Mouse (Mus musculus) heart, adult 8-10 months (tissue): ENCODE results near the gene Atp7b. TPM values are rescaled to one million over a fixed set of nuclear protein-coding genes. Genes with fewer than 3 reads are reported as not detected.

Source experiments
- DNase-seq: peaks from one replicate; pipeline ENCODE4 v3.0.0; 2022; ENCODE audit warnings: low spot score
- total RNA-seq, 4 experiments: library from RNA; stranded (reverse); gene quantifications; 2 replicates each; pipeline ENCODE4 v1.2.4; 2022

Atp7b gene
- total RNA-seq, 4 experiments from 2014 or later = 0.09 to 0.13 (median 0.12) TPM

- no peak for DNase-seq
Measured at GRCm38 (mm10) chr8:22025241-22025640, 34.9 kb downstream of the Atp7b start.

DNA sequence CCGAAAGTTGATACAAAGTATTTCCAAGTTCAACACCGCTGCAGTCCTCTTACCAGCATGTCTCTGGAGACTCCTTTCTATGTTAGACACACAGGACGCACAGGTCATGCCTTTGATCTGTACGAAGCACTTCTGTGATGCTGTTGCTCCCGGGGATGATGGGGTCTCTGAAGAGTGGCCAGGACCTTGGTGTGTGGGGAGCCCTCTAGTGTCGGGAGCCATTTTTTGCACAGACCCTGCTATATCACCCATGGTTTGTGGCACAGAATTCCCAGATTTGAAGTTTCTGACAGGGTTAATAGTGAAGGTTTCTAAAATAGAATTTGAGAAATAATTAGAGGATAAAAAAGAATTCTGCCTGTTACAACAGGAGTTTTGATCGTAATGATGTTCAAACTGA, 37.9 kb downstream of the Atp7b start:
- no peak for DNase-seq

- DNase-seq = no peak
Measured at GRCm38 (mm10) chr8:22019498-22019897, 40.6 kb downstream of the Atp7b start.

GRCm38 (mm10) chr8:22017731-22018130, 42.4 kb downstream of the Atp7b start:
- no peak for DNase-seq

DNA sequence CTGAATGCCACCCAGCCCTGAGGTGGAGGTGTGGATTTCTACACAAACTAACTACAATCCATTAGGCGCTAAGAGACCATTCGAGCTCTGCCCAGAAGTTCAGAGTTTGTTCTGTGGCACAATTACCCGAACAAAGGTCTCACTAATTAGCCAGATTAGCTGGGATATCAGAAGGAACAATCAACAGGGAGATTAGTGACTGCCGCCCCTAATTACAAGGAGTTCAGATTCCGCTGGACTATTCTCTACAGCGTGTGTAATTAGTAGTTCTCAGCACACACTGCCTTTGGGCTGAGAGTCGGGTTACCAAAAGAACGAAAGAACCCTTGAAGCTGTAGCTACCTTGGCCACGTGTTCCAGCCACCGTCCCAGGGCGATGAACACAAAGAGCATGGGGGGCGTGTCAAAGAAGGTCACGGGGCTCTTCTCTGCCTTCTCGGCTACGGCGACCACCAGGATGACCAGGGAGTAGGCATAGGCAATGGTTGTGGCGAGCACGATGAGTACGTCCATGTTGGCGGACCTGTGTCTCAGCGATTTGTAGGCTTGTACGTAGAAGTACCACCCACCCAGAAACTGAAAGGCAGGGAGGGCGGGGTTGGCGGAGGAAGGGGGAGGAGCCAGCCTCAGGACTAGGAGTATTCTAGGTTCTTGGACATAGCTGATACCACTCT, 46.9 kb downstream of the Atp7b start:
- DNase-seq = no peak

DNA sequence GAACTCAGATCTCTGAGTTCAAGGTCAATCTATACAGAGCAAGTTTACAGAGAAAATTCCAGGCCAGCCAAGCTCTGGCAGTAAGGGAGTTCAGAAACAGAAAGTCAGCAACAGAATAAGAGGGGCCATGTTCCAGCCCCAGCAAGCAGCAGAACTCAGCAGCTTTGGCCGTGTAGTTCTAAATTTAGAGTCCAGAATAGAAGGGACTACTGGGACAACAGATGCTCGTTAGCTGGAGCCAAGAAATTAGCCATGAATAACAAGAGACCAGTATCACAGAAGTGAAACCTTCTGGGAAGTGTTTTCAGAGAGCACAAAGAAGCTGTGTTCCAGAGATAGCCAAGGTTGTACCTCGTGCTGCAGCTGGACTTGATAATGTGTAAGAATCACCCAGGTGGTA, 50.7 kb downstream of the Atp7b start:
- DNase-seq = peak; percentile 1

GRCm38 (mm10) chr8:22006423-22006822, 53.7 kb downstream of the Atp7b start:
- DNase-seq = no peak

DNA sequence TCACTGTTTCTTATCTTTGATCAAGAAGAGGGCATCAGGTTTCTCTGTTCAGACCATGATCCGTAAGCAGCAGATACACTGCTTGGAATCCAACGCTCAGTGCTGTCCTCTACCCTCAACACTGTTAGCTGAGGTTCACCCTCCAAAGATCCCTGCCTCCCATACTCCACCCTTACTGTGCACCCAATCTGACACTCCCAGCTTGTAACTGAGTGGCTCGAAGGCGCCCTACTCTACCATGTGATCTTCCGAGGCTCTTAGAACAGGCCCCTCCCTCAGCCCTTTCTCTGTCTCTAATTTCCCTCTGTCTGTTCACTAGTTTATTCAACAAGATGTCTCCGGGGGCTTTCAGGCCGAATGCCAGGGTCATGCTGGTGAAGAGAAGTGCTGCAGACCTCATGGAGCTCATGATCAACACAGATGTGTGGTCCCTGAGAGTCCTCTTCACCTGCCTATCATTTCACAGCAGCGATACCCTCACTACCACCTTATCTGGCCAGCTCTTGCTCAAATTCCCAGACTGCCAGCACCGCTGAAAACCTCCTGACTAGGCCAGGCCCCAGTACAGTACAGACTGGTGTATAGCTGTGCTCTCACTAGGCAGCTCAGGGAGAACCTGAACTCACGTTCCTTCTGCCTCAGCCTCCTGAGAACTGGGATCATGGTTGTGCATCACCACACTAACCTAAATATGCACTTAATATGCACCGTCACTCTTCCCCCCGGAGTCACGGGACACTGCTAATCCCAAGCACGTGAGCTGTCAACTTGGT, 55.2 kb downstream of the Atp7b start:
- no peak for DNase-seq

- DNase-seq = no peak
Measured at GRCm38 (mm10) chr8:21995181-21995580, 64.9 kb downstream of the Atp7b start.

GRCm38 (mm10) chr8:21992184-21992583, 67.9 kb downstream of the Atp7b start:
- peak; percentile 6 for DNase-seq

DNA sequence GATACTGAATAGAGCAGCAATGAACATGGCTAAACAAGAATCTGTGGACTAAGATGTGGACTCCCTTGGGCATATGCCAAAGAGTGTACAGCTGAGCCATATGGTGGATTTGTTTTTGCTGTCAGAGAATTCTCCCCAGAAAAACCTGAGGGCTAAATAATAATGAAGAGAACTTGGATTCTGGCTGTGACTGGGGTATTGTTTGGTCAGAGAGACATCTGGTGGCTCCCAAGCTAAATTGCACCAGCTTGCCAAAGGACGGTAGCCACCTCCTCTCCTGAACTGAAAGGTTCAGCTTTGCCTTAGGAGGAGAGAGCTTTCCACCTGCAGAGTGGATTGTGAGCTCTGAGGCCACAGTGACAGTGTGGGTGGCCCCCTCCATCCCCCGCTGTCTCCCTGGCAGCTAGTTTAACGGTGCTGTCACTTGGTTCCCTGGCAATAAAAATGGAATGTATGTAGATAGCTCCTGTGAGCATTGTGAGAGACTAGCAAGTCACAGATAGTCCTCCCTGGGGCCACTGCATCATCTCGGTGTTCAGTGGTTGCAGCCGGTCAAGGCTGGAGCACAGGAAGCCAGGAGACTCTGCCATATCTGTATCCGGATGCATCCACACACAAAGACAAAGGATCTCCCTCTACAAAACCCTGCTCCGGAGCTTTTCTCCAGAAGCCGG, 78.3 kb downstream of the Atp7b start:
- no peak for DNase-seq

DNA sequence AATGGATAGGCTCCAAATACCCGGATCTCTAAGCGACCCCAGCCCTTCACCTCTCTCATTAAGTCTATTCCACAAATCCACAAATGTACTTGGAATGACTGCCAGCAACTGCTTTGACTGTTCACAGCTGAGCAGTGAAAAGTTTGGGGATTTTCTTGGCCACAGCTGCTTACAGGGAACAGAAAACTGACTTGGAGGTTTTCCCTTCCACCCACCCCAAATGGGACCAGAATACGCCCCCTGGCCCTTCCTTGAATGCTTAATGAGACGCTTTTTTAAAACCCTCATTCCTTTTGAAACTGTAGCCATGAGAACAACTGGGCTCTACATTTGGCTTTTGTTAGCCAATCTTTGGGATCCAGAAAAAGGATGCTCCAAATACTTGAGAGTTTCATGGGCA, 81.9 kb downstream of the Atp7b start:
- no peak for DNase-seq

GRCm38 (mm10) chr8:21969475-21969874, 90.6 kb downstream of the Atp7b start, which contains the start of gene Ccdc70:
TSS of gene Ccdc70 (plus strand) at chr8:21969775.
- no peak for DNase-seq

GRCm38 (mm10) chr8:21966646-21967045, 93.5 kb downstream of the Atp7b start:
- DNase-seq = no peak

- DNase-seq = no peak
Measured at GRCm38 (mm10) chr8:21958414-21958813, 101.7 kb downstream of the Atp7b start, which contains the start of gene Fam90a1a. TSS of gene Fam90a1a (plus strand) at chr8:21958714.

- no peak for DNase-seq
Measured at GRCm38 (mm10) chr8:21956336-21956735, 103.8 kb downstream of the Atp7b start.

- DNase-seq = peak; percentile 4
Measured at GRCm38 (mm10) chr8:21955321-21955720, 104.8 kb downstream of the Atp7b start.

DNA sequence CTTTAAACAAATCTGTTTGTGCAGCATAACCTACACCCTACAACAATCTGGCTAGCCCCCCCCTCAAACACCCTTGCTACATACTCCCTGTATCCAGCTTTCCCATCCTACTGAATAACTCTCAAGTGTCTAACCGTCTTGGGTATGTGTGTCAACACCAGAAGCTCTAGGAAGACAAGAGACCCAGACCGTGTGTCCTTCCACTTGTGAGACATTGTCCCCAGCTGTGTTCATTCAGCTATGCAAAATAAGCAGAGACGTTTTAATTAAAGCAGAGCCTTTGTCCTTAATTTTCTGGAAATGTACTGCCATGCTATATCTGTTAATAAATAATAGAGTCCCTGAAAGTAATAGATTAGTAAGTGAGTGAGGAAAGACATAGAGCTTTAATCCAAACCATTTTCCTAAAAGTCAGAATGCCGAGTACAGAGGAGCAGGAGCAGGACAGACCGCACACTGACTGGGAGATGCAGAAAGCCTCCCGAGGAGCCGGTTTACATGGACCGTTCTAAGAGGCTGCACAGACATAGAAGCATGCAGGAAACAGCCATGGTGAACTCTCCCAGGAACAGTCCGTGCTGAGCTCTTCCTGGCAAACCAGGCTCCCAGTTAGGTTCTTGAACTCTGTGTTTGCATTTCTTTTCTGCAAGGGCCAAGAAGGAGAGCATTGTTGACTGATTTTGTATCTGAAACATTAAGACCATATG, 112.6 kb downstream of the Atp7b start:
- DNase-seq = no peak

GRCm38 (mm10) chr8:21946462-21946861, 113.6 kb downstream of the Atp7b start, which contains the start of gene Defb13:
TSS of gene Defb13 (plus strand) at chr8:21946762.
- DNase-seq = no peak
